In genomic region chr16:76483419-76483818, GRCm38 (mm10) we compare ENCODE assay signal across 31 mouse cellular contexts.
"Had no signal": no experiment of that assay in that cellular context is flagged by ENCODE, and none has a peak within 500 bp of the region (broad histone marks: within the 10 kb centered on the region; RNA-seq: fewer than 3 reads in every experiment).

No protein-coding gene starts in this region.

- H3K4me3 ChIP-seq: limb, embryonic 10.5 days; limb, embryonic 12.5 days; limb, embryonic 13.5 days; limb, embryonic 15.5 days; liver, embryonic 12.5 days; liver, embryonic 13.5 days; liver, embryonic 15.5 days; lung, embryonic 15.5 days; megakaryocyte, embryonic 14.5 days; midbrain, embryonic 10.5 days; midbrain, embryonic 12.5 days; midbrain, embryonic 13.5 days; midbrain, embryonic 15.5 days; myocyte had no signal

- H3K27me3 ChIP-seq: limb, embryonic 12.5 days; limb, embryonic 13.5 days; limb, embryonic 15.5 days; liver, embryonic 12.5 days; liver, embryonic 13.5 days; liver, embryonic 15.5 days; lung, embryonic 15.5 days; megakaryocyte, embryonic 14.5 days; midbrain, embryonic 12.5 days; midbrain, embryonic 13.5 days; midbrain, embryonic 15.5 days had no signal

- DNase-seq: left cerebral cortex, postnatal 4 days; liver; liver, embryonic 13.5 days; liver, postnatal 0 days; lung, adult 18-20 months; lung, adult 2 months; lung, embryonic 14.5 days; lung, postnatal 10 days; lung, postnatal 14 days; lung, postnatal 36 days; lung, postnatal 4 days; midbrain, embryonic 14.5 days had no signal

- H3K9ac ChIP-seq: limb, embryonic 12.5 days; limb, embryonic 13.5 days; limb, embryonic 15.5 days; liver, embryonic 12.5 days; liver, embryonic 13.5 days; liver, embryonic 14.5 days; liver, embryonic 15.5 days; liver, postnatal 0 days; lung, embryonic 14.5 days; lung, embryonic 15.5 days; midbrain, embryonic 12.5 days; midbrain, embryonic 13.5 days; midbrain, embryonic 15.5 days had no signal

- H3K9me3 ChIP-seq: limb, embryonic 10.5 days; limb, embryonic 13.5 days; limb, embryonic 15.5 days; liver, embryonic 12.5 days; liver, embryonic 13.5 days; liver, embryonic 15.5 days; lung, embryonic 15.5 days; midbrain, embryonic 10.5 days; midbrain, embryonic 12.5 days; midbrain, embryonic 13.5 days; midbrain, embryonic 15.5 days had no signal

- H3K27ac ChIP-seq: limb, embryonic 10.5 days; limb, embryonic 12.5 days; limb, embryonic 13.5 days; limb, embryonic 15.5 days; liver, embryonic 12.5 days; liver, embryonic 13.5 days; liver, embryonic 14.5 days; liver, embryonic 15.5 days; lung, embryonic 15.5 days; macrophage; midbrain, embryonic 10.5 days; midbrain, embryonic 12.5 days; midbrain, embryonic 13.5 days; midbrain, embryonic 15.5 days had no signal

- H3K4me1 ChIP-seq: limb, embryonic 10.5 days; limb, embryonic 12.5 days; limb, embryonic 13.5 days; limb, embryonic 15.5 days; liver, embryonic 12.5 days; liver, embryonic 13.5 days; liver, embryonic 15.5 days; lung, embryonic 15.5 days; midbrain, embryonic 10.5 days; midbrain, embryonic 12.5 days; midbrain, embryonic 13.5 days; midbrain, embryonic 15.5 days had no signal

- H3K4me2 ChIP-seq: limb, embryonic 12.5 days; limb, embryonic 13.5 days; limb, embryonic 15.5 days; liver, embryonic 11.5 days; liver, embryonic 12.5 days; liver, embryonic 13.5 days; liver, embryonic 15.5 days; lung, embryonic 14.5 days; lung, embryonic 15.5 days; midbrain, embryonic 11.5 days; midbrain, embryonic 12.5 days; midbrain, embryonic 13.5 days; midbrain, embryonic 15.5 days had no signal

- H3K36me3 ChIP-seq: limb, embryonic 10.5 days; limb, embryonic 12.5 days; limb, embryonic 13.5 days; limb, embryonic 15.5 days; liver, embryonic 12.5 days; liver, embryonic 13.5 days; liver, embryonic 15.5 days; lung, embryonic 15.5 days; midbrain, embryonic 10.5 days; midbrain, embryonic 12.5 days; midbrain, embryonic 13.5 days; midbrain, embryonic 15.5 days had no signal

- ATAC-seq: liver, embryonic 12.5 days; liver, postnatal 0 days; lung, postnatal 0 days; midbrain, embryonic 13.5 days; midbrain, embryonic 15.5 days; midbrain, embryonic 16.5 days had no signal
